Mouse (Mus musculus) cerebellum, adult 2 months (tissue): ENCODE measurements around the gene Hsd17b6.

ENCODE experiments used
- CTCF ChIP-seq: fragments of 200-500 bp; IDR thresholded peaks from 2 replicates; pipeline ENCODE4 v1.5.1; 2011; ENCODE audit warnings: low read depth, mild to moderate bottlenecking, control low read depth, low read length, moderate library complexity, borderline replicate concordance; ENCODE audit not compliant: insufficient read depth
- POLR2A ChIP-seq: fragments of 200-500 bp; IDR thresholded peaks from 2 replicates; pipeline ENCODE4 v1.6.1; 2011; ENCODE audit warnings: low read length, control low read depth, borderline replicate concordance; ENCODE audit not compliant: insufficient read depth

- TF ChIP-seq CTCF (no peak), POLR2A (no peak)
These were observed 2.5 kb downstream of the Hsd17b6 start for GRCm38 (mm10) chr10:128004918-128005317.
